Mouse (Mus musculus) heart, embryonic 16.5 days (tissue): Measurements from ENCODE around the gene Ebp. TPM values are rescaled to one million over a fixed set of nuclear protein-coding genes. Genes with fewer than 3 reads are reported as not detected.
A peak's percentile ranks its signal among the peaks of the same experiment; 100 is the strongest.

Experiments
- ATAC-seq: fragments of 200-750 bp; cut with Nextera tagmentation; replicated peaks from 2 replicates; pipeline ENCODE4 v1.8.0; 2017; ENCODE audit warnings: moderate number of reproducible peaks; ENCODE audit not compliant: insufficient read depth, low FRiP score; ENCODE audit errors: extremely low read depth
- H3K27ac ChIP-seq: fragments of 300-500 bp; sonication (generic); 2 replicates; pipeline ENCODE4 v1.5.1; 2014; ENCODE audit warnings: mild to moderate bottlenecking, low read length, control low read depth, moderate library complexity
- H3K27me3 ChIP-seq: fragments of 300-500 bp; sonication (generic); 2 replicates; pipeline ENCODE4 v1.6.1; 2014; ENCODE audit warnings: low read length, mixed read lengths; ENCODE audit not compliant: control insufficient read depth, insufficient read depth
- H3K36me3 ChIP-seq: fragments of 300-500 bp; sonication (generic); 2 replicates; pipeline ENCODE4 v1.6.1; 2014; ENCODE audit not compliant: control insufficient read depth, insufficient read depth
- H3K4me1 ChIP-seq: fragments of 300-500 bp; sonication (generic); 2 replicates; pipeline ENCODE4 v1.6.1; 2014; ENCODE audit warnings: low read length, mixed read lengths; ENCODE audit not compliant: control insufficient read depth, insufficient read depth
- H3K4me2 ChIP-seq: fragments of 300-500 bp; sonication (generic); 2 replicates; pipeline ENCODE4 v1.6.1; 2014; ENCODE audit warnings: low read depth, mild to moderate bottlenecking, control low read depth, low read length
- H3K4me3 ChIP-seq: fragments of 300-500 bp; sonication (generic); 2 replicates; pipeline ENCODE4 v1.5.1; 2014; ENCODE audit warnings: mild to moderate bottlenecking, control low read depth, low read length
- H3K9ac ChIP-seq: fragments of 300-500 bp; sonication (generic); 2 replicates; pipeline ENCODE4 v1.6.1; 2014; ENCODE audit warnings: low read length, control low read depth
- H3K9me3 ChIP-seq: fragments of 300-500 bp; sonication (generic); replicated peaks from 2 replicates; pipeline ENCODE4 v1.6.1; 2016; ENCODE audit warnings: low read length; ENCODE audit not compliant: control insufficient read depth
- WGBS: fragments of 180-500 bp; shearing (Covaris S2); extraction: QIAGEN DNeasy Blood & Tissue Kit; methylation state at CpG from one replicate; pipeline ENCODE4 v1.1.7; 2014; 5-methylcytosine and 5-hydroxymethylcytosine counted together
- polyA plus RNA-seq: library from polyadenylated mRNA; unstranded; fragments of >200 nt; fragmentation: Nextera tagmentation; extraction: Ambion mirVana; gene quantifications from 2 replicates; pipeline ENCODE4 v1.2.1, GENCODE M21; 2015

The Ebp gene
- polyA plus RNA-seq, 1 experiment from 2014 or later = 35.7 TPM

DNA sequence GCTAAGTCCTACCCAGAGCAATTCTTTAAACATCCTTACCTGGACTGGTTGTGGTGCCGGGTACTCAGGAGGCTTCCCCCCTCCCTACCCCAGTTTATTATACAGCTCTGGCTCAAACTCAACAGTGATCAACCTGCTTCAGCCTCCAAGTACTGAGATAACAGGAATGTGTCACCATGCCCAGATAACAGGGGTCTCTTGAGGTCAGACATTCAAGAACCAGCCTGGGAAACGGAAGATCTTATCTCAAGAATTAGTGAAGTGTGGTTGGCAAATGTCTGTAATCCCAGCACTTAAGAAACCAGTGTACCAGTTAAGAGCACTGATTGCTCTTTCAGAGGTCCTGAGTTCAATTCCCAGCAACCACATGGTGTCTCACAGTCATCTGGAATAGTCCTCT, 24.8 kb upstream of the Ebp start:
- H3K36me3 ChIP-seq = no peaks in the 10 kb centered on the region
- no peak for ATAC-seq
- H3K9me3 ChIP-seq = no peaks in the 10 kb centered on the region; the same call in 1 of the 2 replicates
- no peak overlapping the region for H3K27ac ChIP-seq
- H3K4me2 ChIP-seq = no peak overlapping the region
- no peaks in the 10 kb centered on the region for H3K27me3 ChIP-seq
- no peak overlapping the region for H3K4me3 ChIP-seq
- WGBS = 33% methylated on average over 2 of the region's 2 CpGs
- no peaks in the 10 kb centered on the region for H3K4me1 ChIP-seq
- no peak overlapping the region for H3K9ac ChIP-seq

DNA sequence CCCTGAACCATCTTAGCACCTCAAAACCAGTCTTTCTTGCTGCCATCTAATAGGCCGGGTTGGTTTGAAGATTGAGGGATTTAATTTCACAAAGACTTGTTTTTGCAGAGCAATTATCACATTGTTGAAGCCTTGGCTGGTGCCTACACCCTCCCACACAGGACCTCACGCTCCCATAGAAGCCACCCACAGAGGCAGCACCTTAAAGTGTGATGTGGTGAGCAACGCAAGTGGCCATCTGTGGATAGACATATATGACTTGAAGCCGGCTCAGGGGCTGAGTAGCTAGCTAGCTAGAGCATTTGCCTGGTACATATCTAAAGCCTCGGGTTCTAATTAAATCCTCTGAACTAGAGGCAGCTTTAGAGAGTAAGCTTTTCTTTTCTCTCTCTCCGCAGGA, 24.1 kb upstream of the Ebp start:
- Histone ChIP-seq H3K27me3 (no peaks in the 10 kb centered on the region), H3K4me2 (no peak overlapping the region), H3K4me3 (no peak overlapping the region), H3K4me1 (no peaks in the 10 kb centered on the region), H3K9me3 (no peaks in the 10 kb centered on the region; the same call in 1 of the 2 replicates), H3K27ac (no peak overlapping the region), H3K36me3 (no peaks in the 10 kb centered on the region), H3K9ac (no peak overlapping the region)
- ATAC-seq = no peak
- 36% methylated on average over 6 of the region's 6 CpGs for WGBS

DNA sequence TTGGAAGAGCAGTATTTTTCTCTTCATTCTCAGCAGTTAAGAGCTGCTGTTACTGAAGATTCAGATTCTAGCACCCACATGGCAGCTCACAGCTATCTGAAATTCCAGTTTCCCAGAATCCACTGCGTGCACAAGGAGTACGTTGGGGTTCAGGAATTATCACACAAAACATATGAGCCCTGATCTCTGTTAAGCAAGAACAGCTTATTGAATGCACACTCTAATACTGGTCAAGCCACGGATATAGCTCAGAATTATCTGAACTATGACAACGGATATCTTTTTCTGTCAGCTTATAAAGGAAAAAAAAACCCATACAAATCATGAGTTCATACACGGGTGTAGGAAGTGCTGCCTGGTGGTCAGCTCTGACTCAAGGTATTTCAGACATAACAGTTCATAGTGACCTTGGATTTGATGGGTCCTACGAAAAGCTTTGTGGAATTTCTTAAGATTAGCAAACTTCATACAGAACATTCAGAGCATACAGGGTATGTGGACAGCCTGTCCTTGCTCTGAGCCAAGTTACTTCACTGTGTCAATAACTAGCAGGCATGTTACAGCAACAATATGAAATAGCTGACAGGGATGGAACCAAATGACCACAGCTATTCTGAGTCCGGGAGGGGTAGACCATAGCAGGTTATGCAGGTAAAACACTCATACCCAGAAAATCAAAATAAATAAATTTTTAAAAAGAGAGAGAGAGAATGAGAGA, 18.3 kb upstream of the Ebp start:
- H3K9me3 ChIP-seq = no peaks in the 10 kb centered on the region; the same call in 1 of the 2 replicates
- ATAC-seq = no peak
- H3K4me1 ChIP-seq = 0 out of 2 replicates have a peak, but pooled peaks cover 2% of the 10 kb centered on the region
- no peak overlapping the region for H3K4me3 ChIP-seq
- no peak overlapping the region for H3K4me2 ChIP-seq
- no peak overlapping the region for H3K27ac ChIP-seq
- H3K27me3 ChIP-seq = no peaks in the 10 kb centered on the region; the same call in 1 of the 2 replicates
- WGBS = 65% methylated on average over 7 of the region's 7 CpGs
- H3K36me3 ChIP-seq = no peaks in the 10 kb centered on the region
- H3K9ac ChIP-seq = no peak overlapping the region

DNA sequence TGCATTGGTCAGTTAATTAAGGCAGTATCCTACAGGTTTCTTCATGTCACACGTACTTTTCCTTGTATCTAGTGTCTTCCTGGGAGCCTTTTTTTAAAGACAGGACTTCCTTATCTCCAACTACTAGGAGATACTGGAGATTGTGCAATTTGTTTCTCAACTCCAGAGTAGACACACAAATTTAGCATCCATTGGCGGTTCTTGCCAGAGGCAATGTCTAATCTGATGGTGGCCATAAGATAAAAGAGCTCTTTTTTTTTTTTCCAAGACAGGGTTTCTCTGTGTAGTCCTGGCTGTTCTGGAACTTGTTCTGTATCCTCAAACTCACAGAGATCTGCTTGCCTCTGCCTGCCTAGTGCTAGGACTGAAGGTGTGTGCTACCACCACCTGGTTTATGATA, 16.4 kb upstream of the Ebp start:
- Histone ChIP-seq H3K27me3 (no peaks in the 10 kb centered on the region; the same call in 1 of the 2 replicates), H3K27ac (no peak overlapping the region), H3K9ac (no peak overlapping the region), H3K4me1 (0 out of 2 replicates have a peak, but pooled peaks cover 2% of the 10 kb centered on the region), H3K9me3 (no peaks in the 10 kb centered on the region; the same call in 1 of the 2 replicates), H3K36me3 (no peaks in the 10 kb centered on the region), H3K4me2 (no peak overlapping the region), H3K4me3 (no peak overlapping the region)
- WGBS = 54% methylated on average over 2 of the region's 2 CpGs
- ATAC-seq = no peak

DNA sequence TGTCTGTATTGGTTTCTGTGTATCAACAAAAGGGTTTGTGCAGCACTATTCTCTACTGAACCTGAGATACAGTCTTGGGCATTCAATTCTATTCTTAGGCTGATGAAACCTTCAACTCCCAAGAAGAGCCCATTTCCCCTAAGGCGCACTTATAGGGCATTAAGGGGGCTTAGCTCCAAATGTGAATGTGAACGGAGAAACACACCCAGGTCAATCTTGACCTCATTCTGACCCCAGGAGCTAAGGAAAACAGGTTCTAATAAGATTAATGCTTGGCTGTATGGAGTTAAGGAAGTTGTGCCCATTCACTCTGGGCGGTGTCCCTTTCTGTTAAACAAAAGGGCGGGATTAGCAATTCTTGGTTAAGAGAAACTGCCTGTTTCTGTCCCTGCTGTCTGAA, 13.9 kb upstream of the Ebp start:
- no peak overlapping the region for H3K27ac ChIP-seq
- no peak for ATAC-seq
- H3K4me3 ChIP-seq = no peak overlapping the region
- H3K9ac ChIP-seq = no peak overlapping the region
- H3K36me3 ChIP-seq = no peaks in the 10 kb centered on the region
- no peaks in the 10 kb centered on the region; the same call in 1 of the 2 replicates for H3K27me3 ChIP-seq
- 26% methylated on average over 4 of the region's 4 CpGs for WGBS
- no peaks in the 10 kb centered on the region for H3K9me3 ChIP-seq
- H3K4me1 ChIP-seq = 0 out of 2 replicates have a peak, but pooled peaks cover 2% of the 10 kb centered on the region
- peak overlapping the region; percentile 81; the same call in 1 of the 2 replicates for H3K4me2 ChIP-seq

DNA sequence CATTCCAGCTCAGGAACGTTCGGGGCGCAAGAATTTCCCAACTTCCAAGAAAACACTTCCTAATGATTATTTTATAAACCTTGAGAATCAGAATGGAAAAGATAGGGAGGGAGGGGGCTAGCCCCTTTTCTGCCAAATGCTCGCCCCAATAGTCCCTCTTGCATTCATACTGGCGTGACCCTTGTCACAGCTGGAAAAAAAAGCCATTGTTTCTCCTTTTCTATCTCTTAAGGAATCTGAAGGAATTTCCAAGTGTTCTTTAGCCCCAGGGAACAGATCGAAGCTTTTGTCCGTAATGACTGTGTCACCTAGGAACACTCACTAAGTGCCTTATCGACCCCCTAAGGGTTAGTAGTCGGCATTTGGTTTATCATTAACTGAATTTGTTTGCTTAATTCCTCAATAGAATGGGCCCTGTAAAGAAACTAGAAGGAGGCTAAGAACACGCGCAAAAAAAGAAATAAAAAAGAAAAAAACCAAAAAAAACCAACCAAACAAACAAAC, 13.4 kb upstream of the Ebp start:
- peak overlapping the region; percentile 69 for H3K9ac ChIP-seq
- H3K27ac ChIP-seq = no peak overlapping the region
- peak overlapping the region; percentile 81 for H3K4me2 ChIP-seq
- peak overlapping the region; percentile 56 for H3K4me3 ChIP-seq
- H3K36me3 ChIP-seq = no peaks in the 10 kb centered on the region
- H3K4me1 ChIP-seq = 0 out of 2 replicates have a peak, but pooled peaks cover 2% of the 10 kb centered on the region
- WGBS = 13% methylated on average over 11 of the region's 11 CpGs
- ATAC-seq = no peak
- H3K27me3 ChIP-seq = no peaks in the 10 kb centered on the region; the same call in 1 of the 2 replicates
- H3K9me3 ChIP-seq = no peaks in the 10 kb centered on the region

DNA sequence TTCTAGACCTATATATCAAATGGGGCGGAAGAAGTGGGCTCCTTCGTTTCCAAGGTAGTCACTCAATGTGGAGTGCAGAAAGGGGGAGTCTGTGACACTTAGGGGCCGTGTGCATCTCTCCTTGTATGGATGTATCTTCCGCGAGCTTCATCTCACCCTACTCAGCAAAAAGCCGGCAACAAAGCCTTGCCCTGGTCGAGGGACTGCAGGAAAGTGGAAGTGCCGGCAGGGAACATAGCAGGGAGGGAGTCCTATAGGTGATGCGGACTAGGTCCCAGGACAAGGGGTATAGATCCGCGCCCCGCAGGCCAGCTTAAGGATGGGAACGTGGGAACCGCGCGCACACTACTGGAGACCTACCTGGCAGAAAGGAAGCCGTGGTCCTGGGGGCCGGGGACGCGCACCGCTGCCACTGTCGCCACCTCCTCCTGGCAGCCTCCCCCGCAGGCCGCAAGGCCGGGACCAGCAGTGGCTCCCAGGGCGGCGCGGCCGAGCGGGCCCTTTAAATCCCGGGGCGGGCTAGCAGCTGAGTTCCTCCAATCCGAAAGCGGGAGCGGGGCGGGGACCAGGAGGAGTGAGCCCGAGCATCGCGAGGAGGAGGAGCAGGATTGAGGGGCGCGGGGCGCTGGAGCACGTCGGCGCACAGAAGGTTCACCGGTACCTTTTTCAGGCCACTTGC, 12.8 kb upstream of the Ebp start, which contains the start of gene Porcn:
TSS of gene Porcn (minus strand) at position 511 of the 679 bp plus-strand sequence.
- peak within 1 kb of the TSS; percentile 69 for H3K9ac ChIP-seq
- H3K27ac ChIP-seq = no peak within 1 kb of the TSS
- H3K4me3 ChIP-seq = peak within 1 kb of the TSS; percentile 56
- H3K27me3 ChIP-seq = no peaks in the 10 kb centered on the region; the same call in 1 of the 2 replicates
- no peaks in the 10 kb centered on the region for H3K9me3 ChIP-seq
- ATAC-seq = peak; percentile 94
- WGBS = 10% methylated on average over 38 of the region's 46 CpGs
- H3K36me3 ChIP-seq = no peaks in the 10 kb centered on the region
- 0 out of 2 replicates have a peak, but pooled peaks cover 2% of the 10 kb centered on the region for H3K4me1 ChIP-seq
- peak within 1 kb of the TSS; percentile 81 for H3K4me2 ChIP-seq

DNA sequence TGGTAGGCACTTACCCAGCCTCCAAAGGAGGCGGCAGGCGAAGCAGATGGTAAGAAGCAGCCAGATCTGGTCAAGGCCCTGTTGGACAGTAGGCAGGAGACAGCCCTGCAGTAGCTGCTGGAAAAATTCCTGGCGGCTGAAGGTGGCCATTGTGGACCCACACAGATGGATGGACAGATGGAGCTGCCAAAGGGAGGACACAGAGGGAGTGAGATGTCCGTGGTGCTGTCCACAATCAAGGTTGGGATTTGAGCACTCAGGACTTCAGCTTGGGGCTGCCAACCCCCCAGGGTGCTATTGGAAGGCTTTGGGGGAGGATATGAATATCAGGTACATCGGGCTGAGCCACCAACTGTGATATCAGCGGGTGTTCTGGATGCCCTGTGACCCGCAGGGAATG, 12.2 kb upstream of the Ebp start:
- H3K9ac ChIP-seq = no peak overlapping the region

More for the DNA sequence above, 12.2 kb upstream of the Ebp start:
- H3K4me2 ChIP-seq = peak overlapping the region; percentile 81
- H3K36me3 ChIP-seq = no peaks in the 10 kb centered on the region
- 40% methylated on average over 7 of the region's 7 CpGs for WGBS
- H3K27me3 ChIP-seq = no peaks in the 10 kb centered on the region; the same call in 1 of the 2 replicates
- ATAC-seq = no peak
- no peaks in the 10 kb centered on the region for H3K9me3 ChIP-seq
- 0 out of 2 replicates have a peak, but pooled peaks cover 2% of the 10 kb centered on the region for H3K4me1 ChIP-seq
- no peak overlapping the region for H3K27ac ChIP-seq
- no peak overlapping the region; the same call in 1 of the 2 replicates for H3K4me3 ChIP-seq
